Mouse (Mus musculus) intestine, embryonic 16.5 days (tissue): ENCODE results near the gene Fam161b. TPM values are rescaled to one million over a fixed set of nuclear protein-coding genes. Genes with fewer than 3 reads are reported as not detected.

ENCODE experiments used
- ATAC-seq: fragments of 200-750 bp; cut with Nextera tagmentation; 2 replicates; pipeline ENCODE4 v1.8.0; 2017; ENCODE audit warnings: moderate TSS enrichment, moderate library complexity
- H3K27ac ChIP-seq: fragments of 300-500 bp; sonication (generic); 2 replicates; pipeline ENCODE4 v1.5.1; 2014; ENCODE audit warnings: mild to moderate bottlenecking, low read length
- H3K27me3 ChIP-seq: fragments of 300-500 bp; sonication (generic); replicated peaks from 2 replicates; pipeline ENCODE4 v1.6.1; 2014; ENCODE audit warnings: low read length, control low read depth, mixed read lengths; ENCODE audit not compliant: control insufficient read depth, insufficient read depth
- H3K36me3 ChIP-seq: fragments of 300-500 bp; sonication (generic); 2 replicates; pipeline ENCODE4 v1.6.1; 2014; ENCODE audit warnings: low read length, control low read depth; ENCODE audit not compliant: control insufficient read depth, insufficient read depth
- H3K4me1 ChIP-seq: fragments of 300-500 bp; sonication (generic); 2 replicates; pipeline ENCODE4 v1.6.1; 2014; ENCODE audit warnings: low read length, control low read depth, mixed read lengths; ENCODE audit not compliant: control insufficient read depth, insufficient read depth
- H3K4me2 ChIP-seq: fragments of 300-500 bp; sonication (generic); 2 replicates; pipeline ENCODE4 v1.6.1; 2014; ENCODE audit warnings: low read depth, low read length, control low read depth
- H3K4me3 ChIP-seq: fragments of 300-500 bp; sonication (generic); 2 replicates; pipeline ENCODE4 v1.5.1; 2014; ENCODE audit warnings: mild to moderate bottlenecking, low read length
- H3K9ac ChIP-seq: fragments of 300-500 bp; sonication (generic); 2 replicates; pipeline ENCODE4 v1.6.1; 2014; ENCODE audit warnings: low read depth, low read length
- H3K9me3 ChIP-seq: fragments of 300-500 bp; sonication (generic); 2 replicates; pipeline ENCODE4 v1.6.1; 2016; ENCODE audit warnings: low read length, control low read depth; ENCODE audit not compliant: control insufficient read depth
- WGBS: fragments of 180-500 bp; shearing (Covaris S2); extraction: QIAGEN DNeasy Blood & Tissue Kit; methylation state at CpG from one replicate; pipeline ENCODE4 v1.1.7; 2014; 5-methylcytosine and 5-hydroxymethylcytosine counted together
- polyA plus RNA-seq: library from polyadenylated mRNA; unstranded; fragments of >200 nt; fragmentation: Nextera tagmentation; extraction: Ambion mirVana; gene quantifications from 2 replicates; pipeline ENCODE4 v1.2.1, GENCODE M21; 2015

The Fam161b gene
- polyA plus RNA-seq, 1 experiment from 2014 or later, result 2.3 TPM

DNA sequence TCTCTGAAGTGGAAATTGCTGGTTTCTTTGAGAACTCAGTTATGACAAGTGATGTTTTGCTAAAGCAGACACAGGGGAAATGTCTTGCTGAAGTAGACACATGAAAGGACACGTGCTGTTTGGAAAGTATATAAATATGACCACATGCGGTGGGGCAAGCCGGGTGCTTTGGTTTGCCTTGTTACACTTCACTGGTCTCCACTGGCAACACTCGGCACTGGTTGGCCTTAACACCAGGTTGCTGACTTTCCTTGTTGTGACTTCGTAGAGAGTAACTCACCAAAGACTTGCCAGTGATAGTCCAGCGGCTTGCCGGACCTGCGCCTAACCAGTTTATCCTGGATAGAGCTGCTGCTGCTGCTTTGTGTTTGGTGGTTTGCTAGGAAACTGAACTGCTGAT lies 26.5 kb upstream of the Fam161b start:
- Histone ChIP-seq H3K36me3 (no peaks in the 10 kb centered on the region), H3K9ac (no peak overlapping the region), H3K9me3 (no peaks in the 10 kb centered on the region), H3K27me3 (no peaks in the 10 kb centered on the region), H3K4me3 (no peak overlapping the region), H3K4me1 (peaks cover 2% of the 10 kb centered on the region; the same call in 1 of the 2 replicates), H3K27ac (no peak overlapping the region), H3K4me2 (no peak overlapping the region)
- WGBS, result 93% methylated on average over 8 of the region's 8 CpGs
- no peak for ATAC-seq

DNA sequence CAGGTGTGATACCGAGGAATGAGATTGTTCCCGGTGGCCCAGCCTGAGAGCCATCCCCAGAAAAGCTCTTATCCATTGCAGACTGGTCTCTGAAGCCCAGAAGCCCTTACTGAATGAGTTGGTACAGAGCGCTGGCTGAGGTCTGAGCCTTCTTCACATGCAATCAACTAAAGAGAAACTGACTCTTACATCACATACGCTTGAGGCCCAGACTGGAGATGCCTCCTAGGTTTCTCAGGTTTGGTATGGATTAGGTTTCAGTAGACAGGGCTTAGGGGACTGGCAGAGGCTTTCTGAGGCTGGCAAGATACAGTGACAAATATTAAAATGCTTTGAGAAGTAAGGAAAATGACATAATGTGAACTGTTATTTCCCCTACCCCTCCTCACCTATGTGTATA lies 23.8 kb upstream of the Fam161b start:
- no peak overlapping the region for H3K4me2 ChIP-seq
- no peaks in the 10 kb centered on the region for H3K27me3 ChIP-seq
- H3K36me3 ChIP-seq, result no peaks in the 10 kb centered on the region
- H3K9me3 ChIP-seq, result no peaks in the 10 kb centered on the region
- H3K4me1 ChIP-seq, result peaks cover 2% of the 10 kb centered on the region; the same call in 1 of the 2 replicates
- 94% methylated on average over 4 of the region's 4 CpGs for WGBS
- H3K27ac ChIP-seq, result 0 out of 2 replicates have a peak overlapping the region, but pooled peaks have one; percentile 26
- H3K4me3 ChIP-seq, result no peak overlapping the region
- no peak overlapping the region for H3K9ac ChIP-seq
- ATAC-seq, result no peak

DNA sequence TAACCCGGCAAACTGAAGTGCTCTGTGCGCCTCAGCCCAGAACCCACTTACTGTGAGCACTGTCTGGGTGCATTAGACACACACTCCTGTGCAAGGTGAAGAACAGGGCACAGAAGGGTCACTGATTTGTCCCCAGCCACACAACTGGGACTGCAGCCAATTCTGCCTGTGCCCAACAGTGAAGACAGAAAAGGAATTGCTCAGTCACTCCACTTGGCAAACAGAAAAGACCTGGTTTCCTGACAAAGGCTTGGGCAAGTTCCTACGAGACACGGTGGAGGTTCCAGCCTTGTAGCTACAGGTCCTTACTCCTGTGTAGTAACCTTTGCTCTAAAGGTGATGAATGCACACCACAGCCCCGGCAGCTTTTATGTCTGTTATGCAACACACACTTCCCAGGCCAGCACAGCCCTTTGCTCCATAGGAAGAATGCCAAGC lies 23.0 kb upstream of the Fam161b start:
- Histone ChIP-seq H3K9ac (0 out of 2 replicates have a peak overlapping the region, but pooled peaks have one; percentile 4), H3K36me3 (no peaks in the 10 kb centered on the region), H3K27ac (peak overlapping the region; percentile 78), H3K9me3 (no peaks in the 10 kb centered on the region), H3K27me3 (no peaks in the 10 kb centered on the region), H3K4me2 (no peak overlapping the region), H3K4me3 (no peak overlapping the region), H3K4me1 (peaks cover 2% of the 10 kb centered on the region; the same call in 1 of the 2 replicates)
- 59% methylated on average over 5 of the region's 5 CpGs for WGBS
- peak; percentile 95 for ATAC-seq

DNA sequence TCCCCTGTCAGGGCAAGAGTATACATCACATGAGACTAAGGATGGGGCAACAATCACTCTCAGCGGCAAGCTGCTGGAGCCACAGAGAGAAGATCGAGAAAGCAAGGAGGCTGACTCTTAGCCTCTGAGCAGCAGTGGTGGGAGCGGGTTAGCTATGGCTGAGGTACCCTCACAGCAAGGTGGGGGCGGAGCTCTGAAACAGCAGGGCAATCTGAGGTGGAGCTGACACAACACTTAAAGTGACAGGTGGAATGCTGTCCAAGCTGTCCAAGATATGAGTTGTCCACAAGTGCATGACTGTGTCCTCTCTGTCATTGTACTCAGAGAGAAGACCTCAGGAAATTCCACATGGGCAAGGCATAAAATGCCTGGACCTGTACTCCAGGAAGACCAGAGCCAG lies 20.7 kb upstream of the Fam161b start:
- Histone ChIP-seq H3K9ac (no peak overlapping the region), H3K4me2 (no peak overlapping the region), H3K4me3 (no peak overlapping the region), H3K9me3 (no peaks in the 10 kb centered on the region), H3K36me3 (0 out of 2 replicates have a peak, but pooled peaks cover 4% of the 10 kb centered on the region), H3K4me1 (peaks cover 2% of the 10 kb centered on the region; the same call in 1 of the 2 replicates), H3K27me3 (no peaks in the 10 kb centered on the region), H3K27ac (no peak overlapping the region)
- no peak for ATAC-seq
- WGBS, result 91% methylated on average over 4 of the region's 4 CpGs

DNA sequence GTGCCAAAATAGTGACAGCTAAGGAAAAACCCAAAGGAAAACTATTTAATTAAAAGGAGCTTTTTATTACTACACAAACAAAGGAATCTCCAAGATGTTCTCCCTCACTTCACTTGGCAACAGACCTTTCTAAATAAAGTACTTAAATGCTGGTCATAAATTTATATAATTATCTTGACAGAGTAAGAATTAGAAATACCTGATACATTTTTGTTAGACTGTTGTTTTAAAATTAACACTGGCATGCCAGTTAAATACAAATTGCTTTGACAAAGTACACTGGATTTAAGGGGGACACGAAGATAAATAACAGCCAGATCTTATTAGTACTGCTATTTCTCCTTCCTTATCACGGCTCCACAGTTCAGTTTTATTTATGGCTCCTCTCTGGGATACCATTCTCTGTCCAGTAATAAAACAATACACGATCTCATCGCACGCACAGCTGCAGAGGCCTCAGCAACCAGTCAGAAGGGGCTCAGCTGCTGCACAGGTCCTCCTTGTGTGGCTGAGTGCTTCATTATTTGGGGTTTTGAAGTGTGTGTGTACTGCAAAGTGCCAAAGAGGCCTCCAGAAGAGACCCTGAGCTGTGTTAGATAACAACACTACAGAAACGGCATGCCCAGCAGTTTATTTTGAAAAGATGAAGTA lies 12.3 kb upstream of the Fam161b start:
- Histone ChIP-seq H3K27ac (0 out of 2 replicates have a peak overlapping the region, but pooled peaks have one; percentile 1), H3K9me3 (no peaks in the 10 kb centered on the region), H3K4me3 (no peak overlapping the region), H3K36me3 (peaks cover 23% of the 10 kb centered on the region), H3K4me2 (no peak overlapping the region), H3K4me1 (peaks cover 8% of the 10 kb centered on the region; the same call in 1 of the 2 replicates), H3K9ac (no peak overlapping the region), H3K27me3 (no peaks in the 10 kb centered on the region)
- WGBS, result 50% methylated on average over 6 of the region's 6 CpGs
- peak; percentile 67 for ATAC-seq

DNA sequence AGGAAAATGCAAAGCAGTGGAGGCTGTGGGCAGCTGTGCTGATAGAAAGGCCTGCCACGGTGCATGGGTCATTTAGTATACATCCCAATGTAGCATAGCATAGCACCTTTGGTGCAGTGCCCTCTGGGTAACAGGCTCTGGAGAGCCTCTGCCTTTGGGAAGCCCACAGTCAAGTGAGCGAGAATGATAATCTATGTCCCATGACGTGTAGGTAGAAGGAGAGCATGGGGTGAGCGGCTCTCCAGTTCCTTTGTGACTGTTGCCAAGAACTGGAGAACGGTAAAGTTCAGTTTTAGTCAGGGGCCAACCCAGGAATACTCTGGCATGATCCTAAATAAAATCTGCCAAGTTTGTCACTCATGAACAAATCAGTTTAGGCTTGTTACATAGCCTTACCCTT lies 10.0 kb upstream of the Fam161b start:
- no peak overlapping the region for H3K4me2 ChIP-seq
- H3K4me3 ChIP-seq, result no peak overlapping the region
- no peaks in the 10 kb centered on the region for H3K9me3 ChIP-seq
- H3K27me3 ChIP-seq, result no peaks in the 10 kb centered on the region
- H3K27ac ChIP-seq, result no peak overlapping the region
- ATAC-seq, result no peak
- 94% methylated on average over 5 of the region's 5 CpGs for WGBS
- peaks cover 27% of the 10 kb centered on the region for H3K36me3 ChIP-seq
- peaks cover 8% of the 10 kb centered on the region; the same call in 1 of the 2 replicates for H3K4me1 ChIP-seq
- H3K9ac ChIP-seq, result no peak overlapping the region

DNA sequence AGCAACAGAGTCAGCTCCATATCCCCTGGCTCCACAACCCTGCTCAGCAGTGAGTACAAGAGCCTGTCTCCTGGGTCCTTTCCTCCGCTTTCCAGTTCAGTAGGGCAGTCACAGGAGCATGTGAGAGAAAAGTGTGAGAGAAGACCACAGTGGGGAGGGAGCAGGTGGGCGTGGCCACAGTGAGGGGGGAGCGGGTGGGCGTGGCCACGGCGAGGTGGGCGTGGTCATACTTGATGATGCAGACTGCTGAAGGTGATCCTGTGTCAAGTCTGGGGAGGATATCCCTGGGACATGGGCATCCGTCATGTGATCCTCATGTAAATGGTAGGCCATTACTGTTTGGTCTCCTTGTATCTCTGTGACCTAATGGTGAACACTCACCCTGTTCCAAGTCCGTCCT lies 5.3 kb upstream of the Fam161b start:
- H3K4me1 ChIP-seq, result peaks cover 9% of the 10 kb centered on the region
- H3K4me2 ChIP-seq, result no peak overlapping the region
- no peak for ATAC-seq
- no peak overlapping the region for H3K27ac ChIP-seq
- no peaks in the 10 kb centered on the region for H3K9me3 ChIP-seq
- H3K4me3 ChIP-seq, result no peak overlapping the region
- no peak overlapping the region for H3K9ac ChIP-seq
- H3K27me3 ChIP-seq, result no peaks in the 10 kb centered on the region
- WGBS, result 63% methylated on average over 9 of the region's 9 CpGs
- H3K36me3 ChIP-seq, result peaks cover 16% of the 10 kb centered on the region; the same call in 1 of the 2 replicates

DNA sequence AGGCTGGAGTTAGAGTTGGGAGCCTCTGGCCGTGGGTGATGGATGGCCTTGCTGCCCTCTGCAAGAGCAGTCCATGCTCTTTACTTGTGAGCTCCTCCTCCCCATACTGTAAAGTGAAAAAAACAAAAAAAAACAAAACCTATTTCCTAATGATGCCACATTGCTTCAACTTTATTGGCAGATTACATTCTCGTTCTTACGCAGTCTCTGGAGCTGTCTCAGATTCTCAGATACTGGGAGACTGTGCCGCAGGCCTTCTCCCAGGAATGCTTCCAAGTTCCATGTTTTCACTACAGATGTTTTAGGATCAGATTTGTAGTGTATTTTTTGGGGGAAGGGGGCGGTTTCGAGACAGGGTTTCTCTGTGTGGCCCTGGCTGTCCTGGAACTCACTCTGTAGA lies 3.5 kb upstream of the Fam161b start:
- no peaks in the 10 kb centered on the region for H3K27me3 ChIP-seq

DNA sequence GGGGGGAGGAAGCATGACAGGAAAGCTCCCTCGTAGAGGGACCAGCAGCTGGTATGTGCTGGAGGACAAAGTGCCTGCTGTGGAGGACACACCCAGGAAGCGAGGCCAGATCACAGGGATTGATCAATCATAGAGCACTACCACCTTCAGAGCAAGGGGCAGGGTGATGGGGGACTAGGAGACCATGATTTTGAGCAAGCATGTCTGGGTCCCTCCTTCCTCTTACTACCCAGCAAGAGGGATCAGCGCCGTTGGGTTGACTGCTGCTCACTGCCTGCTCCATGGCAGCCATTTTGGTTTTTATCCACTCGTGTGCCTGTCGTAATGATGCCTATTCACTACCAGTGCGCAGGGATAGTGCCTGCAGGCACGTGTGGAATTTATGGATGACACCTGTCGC lies 2.7 kb upstream of the Fam161b start:
- WGBS, result 82% methylated on average over 9 of the region's 9 CpGs

More for the DNA sequence above, 3.5 kb upstream of the Fam161b start:
- Histone ChIP-seq H3K36me3 (peaks cover 8% of the 10 kb centered on the region; the same call in 1 of the 2 replicates), H3K9ac (no peak overlapping the region), H3K27ac (no peak overlapping the region), H3K4me1 (peaks cover 14% of the 10 kb centered on the region), H3K9me3 (no peaks in the 10 kb centered on the region), H3K4me2 (no peak overlapping the region), H3K4me3 (no peak overlapping the region)
- 95% methylated on average over 6 of the region's 6 CpGs for WGBS
- no peak for ATAC-seq

More for the DNA sequence above, 2.7 kb upstream of the Fam161b start:
- H3K4me2 ChIP-seq, result no peak overlapping the region
- H3K27me3 ChIP-seq, result no peaks in the 10 kb centered on the region
- peaks cover 8% of the 10 kb centered on the region; the same call in 1 of the 2 replicates for H3K36me3 ChIP-seq
- no peak for ATAC-seq
- no peak overlapping the region for H3K9ac ChIP-seq
- no peaks in the 10 kb centered on the region for H3K9me3 ChIP-seq
- no peak overlapping the region for H3K4me3 ChIP-seq
- no peak overlapping the region for H3K27ac ChIP-seq
- peaks cover 14% of the 10 kb centered on the region for H3K4me1 ChIP-seq
